Mouse (Mus musculus) bone marrow macrophage, adult 2 months (primary cell): ENCODE measurements at regions not wholly inside any gene's neighbourhood (a gene's known extent, or its start where the extent isn't known, plus 50 kb on each side); places are given as distances from the start of the nearest gene placed in this dataset.

Experiments
- H3K27ac ChIP-seq: 2 replicates; pipeline ENCODE4 v1.5.1; 2012; ENCODE audit warnings: low read depth, low read length; ENCODE audit not compliant: insufficient read depth
- H3K4me1 ChIP-seq: 2 replicates; pipeline ENCODE4 v1.6.1; 2012; ENCODE audit warnings: low read length; ENCODE audit not compliant: control insufficient read depth, insufficient read depth
- H3K4me3 ChIP-seq: 2 replicates; pipeline ENCODE4 v1.5.1; 2012; ENCODE audit warnings: mild to moderate bottlenecking, low read length, moderate library complexity; ENCODE audit not compliant: insufficient read depth
- CTCF ChIP-seq: IDR thresholded peaks from 2 replicates; pipeline ENCODE4 v1.5.1; 2012; ENCODE audit warnings: low read depth, mild to moderate bottlenecking, low read length, moderate library complexity
- POLR2A ChIP-seq: IDR thresholded peaks from 2 replicates; pipeline ENCODE4 v1.6.1; 2012; ENCODE audit warnings: mild to moderate bottlenecking, low read depth, low read length, borderline replicate concordance

DNA sequence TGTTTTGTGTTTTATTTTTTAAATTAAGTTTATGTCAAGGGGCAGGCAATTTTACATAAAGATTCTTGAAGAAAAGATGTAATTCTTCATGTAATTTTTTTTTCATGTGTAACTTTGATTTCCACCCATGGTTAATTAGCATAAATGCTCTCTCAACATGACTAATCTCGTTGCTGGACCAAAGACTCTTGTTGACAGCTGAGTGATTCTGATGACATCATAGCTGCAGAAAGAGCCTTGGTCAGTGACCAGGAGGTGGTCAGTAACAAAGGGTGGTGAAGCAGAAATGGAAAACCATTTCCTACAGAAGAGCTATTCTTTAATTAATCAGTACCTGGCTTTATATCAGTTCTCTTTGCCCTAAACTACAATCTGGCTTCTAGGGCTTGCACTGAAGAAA lies 129.1 kb downstream of the Slc38a4 start:
- no peak overlapping the region for H3K4me3 ChIP-seq
- TF ChIP-seq POLR2A (no peak), CTCF (no peak)

DNA sequence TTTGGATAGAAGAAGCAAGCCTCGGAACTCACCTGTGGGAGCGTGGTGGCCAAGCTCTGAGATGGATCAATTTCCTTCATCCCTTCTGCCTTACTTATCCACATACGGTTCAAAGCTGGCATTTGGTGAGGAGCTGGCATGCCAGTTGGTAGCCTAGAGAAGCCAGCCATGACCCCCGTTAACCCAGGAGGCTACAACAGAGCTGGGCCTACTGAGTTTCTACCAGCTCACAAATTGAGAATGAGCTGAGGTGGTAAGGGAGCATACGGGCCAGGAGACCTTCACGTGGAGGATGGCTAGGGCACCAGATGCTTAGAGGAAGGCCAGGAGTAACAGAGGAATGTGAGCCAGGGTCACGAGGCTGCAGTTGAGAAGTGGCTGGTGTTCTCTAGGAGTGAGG lies 139.2 kb downstream of the Slc38a4 start:
- H3K27ac ChIP-seq = no peak overlapping the region
- H3K4me1 ChIP-seq = no peaks in the 10 kb centered on the region
- H3K4me3 ChIP-seq = no peak overlapping the region
- TF ChIP-seq POLR2A = no peak
- TF ChIP-seq CTCF = no peak

More for the DNA sequence above, 129.1 kb downstream of the Slc38a4 start:
- Histone ChIP-seq H3K27ac (no peak overlapping the region), H3K4me1 (no peaks in the 10 kb centered on the region)

DNA sequence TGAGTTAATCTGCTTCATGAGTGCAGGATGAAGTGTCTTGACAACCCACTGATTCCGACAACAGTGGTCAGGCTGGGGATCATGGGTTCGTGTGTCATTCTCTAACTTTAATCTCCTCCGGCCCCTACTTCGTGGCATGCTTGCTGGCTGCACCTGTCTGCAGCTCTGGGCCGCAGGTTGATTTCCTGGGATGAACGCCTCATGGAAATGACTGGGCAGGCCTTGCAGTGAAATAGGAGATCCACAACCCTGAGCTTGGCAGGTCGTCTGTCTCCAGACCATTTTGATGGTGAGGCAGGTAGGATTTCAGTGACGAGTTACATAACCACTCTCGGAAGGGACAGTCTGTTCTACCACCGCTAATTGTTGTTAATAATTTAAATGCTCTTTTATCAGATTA lies 140.2 kb downstream of the Slc38a4 start:
- no peak overlapping the region for H3K27ac ChIP-seq
- TF ChIP-seq CTCF = no peak
- no peak for TF ChIP-seq POLR2A
- no peaks in the 10 kb centered on the region for H3K4me1 ChIP-seq
- H3K4me3 ChIP-seq = no peak overlapping the region

DNA sequence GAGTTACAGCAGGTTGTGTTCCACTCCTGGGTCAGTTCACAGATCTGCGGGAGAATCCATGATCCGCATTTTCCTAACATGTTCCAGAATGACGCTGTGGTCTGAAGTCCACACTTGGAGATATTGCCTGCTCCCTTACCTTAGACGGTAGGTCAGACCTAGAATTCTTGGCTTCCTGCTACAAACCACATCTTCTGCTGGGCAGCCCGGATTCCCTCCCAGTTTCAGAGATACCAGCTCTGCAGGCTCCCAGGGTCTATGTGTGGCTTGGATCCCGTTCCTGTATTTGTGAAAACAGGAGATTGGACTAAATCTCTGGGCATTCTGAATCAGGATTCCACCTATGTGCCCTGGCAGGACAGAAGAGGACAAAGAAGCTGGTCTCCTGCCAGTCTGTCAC lies 140.8 kb downstream of the Slc38a4 start:
- Histone ChIP-seq H3K4me3 (no peak overlapping the region), H3K4me1 (no peaks in the 10 kb centered on the region), H3K27ac (no peak overlapping the region)
- TF ChIP-seq CTCF (no peak), POLR2A (no peak)

DNA sequence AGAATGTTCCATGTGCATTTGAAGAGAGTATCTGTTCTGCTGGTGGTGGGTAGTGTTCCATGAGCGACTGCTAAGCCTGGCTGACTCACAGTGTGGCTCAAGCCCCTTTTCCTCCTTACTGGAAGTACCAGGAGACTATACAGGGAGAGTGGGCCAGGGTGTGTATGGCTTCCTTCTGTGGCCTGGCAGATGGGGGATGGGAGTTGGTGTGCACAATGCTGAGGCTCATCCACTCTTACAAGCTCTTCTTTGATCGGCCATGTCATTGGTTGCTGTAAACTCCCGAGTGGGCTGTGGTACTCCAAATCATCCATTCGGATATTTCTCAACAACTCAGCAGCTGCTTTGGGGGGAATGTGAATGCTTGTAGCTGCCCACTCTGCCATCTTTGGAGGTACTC lies 150.2 kb downstream of the Slc38a4 start:
- no peaks in the 10 kb centered on the region for H3K4me1 ChIP-seq
- H3K4me3 ChIP-seq = no peak overlapping the region
- TF ChIP-seq POLR2A (no peak), CTCF (no peak)
- H3K27ac ChIP-seq = no peak overlapping the region

DNA sequence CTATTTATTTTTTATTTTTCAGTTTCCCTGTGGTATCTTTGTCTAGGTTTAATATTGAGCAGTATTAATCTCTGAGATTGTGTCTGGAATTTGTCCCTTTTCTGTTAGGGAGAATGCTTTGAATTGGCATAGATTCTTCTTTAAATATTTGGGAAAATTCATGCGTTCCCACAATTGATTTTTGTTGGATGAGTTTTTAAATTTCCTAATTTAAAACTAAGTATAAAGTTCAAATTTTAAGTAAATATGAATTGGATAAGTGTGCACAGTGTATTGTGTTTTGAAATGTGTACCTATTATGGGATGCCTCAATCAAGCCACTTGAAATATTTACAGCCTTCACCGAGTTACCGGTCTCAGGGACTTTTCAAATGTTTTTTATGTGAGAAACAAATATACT lies 152.3 kb downstream of the Slc38a4 start:
- Histone ChIP-seq H3K27ac (no peak overlapping the region), H3K4me1 (no peaks in the 10 kb centered on the region), H3K4me3 (no peak overlapping the region)
- TF ChIP-seq POLR2A = no peak
- no peak for TF ChIP-seq CTCF

DNA sequence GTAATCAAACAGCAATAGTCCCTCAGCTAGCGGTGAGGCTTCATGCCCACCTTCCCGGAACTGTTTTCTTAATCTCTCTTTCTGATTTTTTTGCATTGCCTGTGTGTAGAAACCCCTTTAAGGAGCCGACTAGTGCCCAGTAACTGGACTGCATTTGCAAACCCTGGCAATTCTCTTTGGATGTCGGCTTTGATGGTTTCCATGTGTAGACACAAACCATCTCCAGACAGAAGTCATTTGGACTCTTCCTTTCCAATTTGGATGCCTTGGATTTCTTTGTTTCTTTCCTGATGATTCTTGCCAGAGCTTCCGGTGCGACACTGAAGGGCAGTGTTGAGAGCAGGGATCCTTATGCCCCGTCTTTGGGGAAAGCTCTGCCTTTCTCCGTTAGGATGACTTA lies 153.0 kb downstream of the Slc38a4 start:
- Histone ChIP-seq H3K27ac (no peak overlapping the region), H3K4me1 (no peaks in the 10 kb centered on the region), H3K4me3 (no peak overlapping the region)
- TF ChIP-seq CTCF (no peak), POLR2A (no peak)

DNA sequence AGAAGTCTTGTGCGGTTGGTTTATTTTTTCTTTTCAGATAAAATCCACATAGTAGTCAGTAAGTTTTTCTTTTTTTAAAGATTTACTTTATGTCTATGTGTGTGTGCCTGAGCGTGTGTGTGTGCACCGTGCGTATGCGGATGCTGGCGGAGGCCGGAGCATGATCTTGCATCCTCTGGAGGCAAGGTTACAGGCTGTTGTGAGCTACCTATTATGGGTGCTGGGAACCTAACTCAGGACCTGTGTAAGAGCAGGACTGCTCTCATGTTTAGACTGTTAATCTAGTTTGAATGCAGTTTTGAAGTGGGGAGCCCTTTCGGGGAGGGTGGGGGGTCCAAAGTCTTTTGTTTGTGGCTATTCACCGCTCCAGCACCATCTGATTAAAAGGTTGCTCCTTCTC lies 154.1 kb downstream of the Slc38a4 start:
- no peak overlapping the region for H3K27ac ChIP-seq
- H3K4me3 ChIP-seq = no peak overlapping the region
- TF ChIP-seq CTCF (no peak), POLR2A (no peak)
- no peaks in the 10 kb centered on the region for H3K4me1 ChIP-seq

DNA sequence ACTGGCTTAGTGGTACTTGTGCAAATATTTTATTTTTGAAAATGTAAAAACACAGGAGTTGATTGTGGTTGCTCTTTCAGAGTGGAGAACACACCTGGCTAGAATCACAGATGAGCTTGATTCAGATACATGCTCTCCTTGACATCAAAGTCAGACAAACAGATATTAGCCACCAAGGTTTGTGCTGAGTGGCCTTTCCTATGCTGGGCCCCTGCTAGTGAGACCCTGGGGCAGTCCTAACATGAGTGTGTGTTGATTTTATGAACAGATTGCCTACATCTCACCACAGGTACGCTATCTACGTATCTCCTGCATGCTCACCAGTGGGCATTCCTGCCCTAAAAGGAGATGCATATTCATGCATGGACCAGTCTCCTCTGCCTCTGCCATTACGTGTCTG lies 157.5 kb downstream of the Slc38a4 start:
- Histone ChIP-seq H3K4me3 (no peak overlapping the region), H3K27ac (no peak overlapping the region), H3K4me1 (no peaks in the 10 kb centered on the region)
- TF ChIP-seq POLR2A (no peak), CTCF (no peak)

DNA sequence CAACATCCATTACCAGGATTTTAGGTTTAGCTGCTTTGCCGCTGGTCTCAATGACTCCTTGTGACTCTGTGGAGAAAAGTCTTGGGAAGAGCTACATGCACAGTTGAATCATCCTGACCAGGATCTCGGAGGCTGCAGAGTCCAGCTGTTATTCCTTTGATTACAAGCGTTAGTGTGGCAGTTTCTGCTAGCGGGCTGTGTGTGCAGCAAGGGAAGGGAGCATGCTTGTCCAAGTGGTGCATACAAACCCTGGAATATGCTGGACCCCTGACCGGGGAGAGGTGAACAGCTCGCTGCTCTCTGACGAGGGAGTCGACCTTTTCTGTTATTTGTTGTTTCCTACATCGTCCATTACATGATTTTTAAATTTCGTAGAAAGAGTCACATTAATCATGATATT lies 170.9 kb downstream of the Slc38a4 start:
- Histone ChIP-seq H3K27ac (no peak overlapping the region), H3K4me1 (no peaks in the 10 kb centered on the region), H3K4me3 (no peak overlapping the region)
- no peak for TF ChIP-seq CTCF
- TF ChIP-seq POLR2A = no peak

DNA sequence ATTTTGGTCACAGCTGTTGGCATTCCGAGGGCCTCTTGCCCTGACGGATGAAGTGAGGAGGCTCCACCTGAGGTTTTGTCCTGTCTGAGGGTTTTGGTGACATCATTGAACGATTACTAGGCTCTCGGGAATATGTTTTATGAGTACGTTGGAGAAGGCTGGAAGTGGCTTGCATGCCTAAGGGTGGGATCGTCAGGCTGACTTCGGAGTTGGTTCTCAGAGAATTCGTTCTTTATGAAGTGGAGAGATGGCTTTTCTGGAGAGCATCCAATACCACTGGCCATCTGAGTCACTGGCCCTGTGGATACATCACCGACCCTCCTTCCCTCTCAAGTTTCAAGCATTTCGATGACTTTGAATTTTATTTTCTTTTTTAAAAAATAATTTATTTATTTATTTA lies 172.0 kb downstream of the Slc38a4 start:
- no peak for TF ChIP-seq POLR2A
- no peak for TF ChIP-seq CTCF
- H3K4me1 ChIP-seq = no peaks in the 10 kb centered on the region
- no peak overlapping the region for H3K27ac ChIP-seq

DNA sequence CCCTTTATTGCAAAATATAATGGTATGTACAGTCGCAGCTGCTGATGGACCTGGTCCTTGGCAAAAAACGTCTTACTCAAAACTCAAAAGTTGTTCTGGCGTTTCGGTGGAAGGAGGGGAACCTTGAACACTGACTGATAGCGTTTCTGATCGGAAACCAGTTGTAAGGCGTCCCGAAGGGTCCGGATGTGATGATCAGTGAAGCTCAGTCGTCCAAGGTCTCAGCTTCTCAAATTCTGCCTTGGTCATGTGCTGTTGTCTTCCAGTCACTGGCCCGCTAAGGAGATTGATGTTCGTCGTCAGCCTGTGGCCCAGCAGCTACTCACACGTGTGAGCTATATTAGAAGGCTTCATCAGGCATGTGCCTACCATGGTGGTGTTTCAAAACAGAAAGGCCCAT lies 173.5 kb downstream of the Slc38a4 start:
- Histone ChIP-seq H3K4me1 (no peaks in the 10 kb centered on the region), H3K4me3 (no peak overlapping the region), H3K27ac (no peak overlapping the region)
- no peak for TF ChIP-seq CTCF
- no peak for TF ChIP-seq POLR2A

More for the DNA sequence above, 172.0 kb downstream of the Slc38a4 start:
- no peak overlapping the region for H3K4me3 ChIP-seq
